Mouse (Mus musculus): ENCODE measurements around the gene Spata32. TPM values are rescaled to one million over a fixed set of nuclear protein-coding genes. Genes with fewer than 3 reads are reported as not detected.

Spata32 gene
- 0.59 and 0.74 TPM in 2 replicates for polyA plus RNA-seq (2012; rRNA removed)

- DNase-seq (ENCODE audit: low read depth), result no peak
These were observed at the start of gene Spata32 for GRCm38 (mm10) chr11:103217790-103218516. TSS of gene Spata32 (minus strand) at chr11:103218432.

- DNase-seq (ENCODE audit: low read depth), result peak; percentile 89
These were observed 49.4 kb upstream of the Spata32 start, which contains the start of gene Map3k14 for GRCm38 (mm10) chr11:103267346-103268219. TSS of gene Map3k14 (minus strand) at chr11:103267472.

- no peak for DNase-seq (ENCODE audit: low read depth)
These were observed 48.6 kb upstream of the Spata32 start for GRCm38 (mm10) chr11:103266729-103267345.

- no peak for DNase-seq (ENCODE audit: low read depth)
These were observed 47.6 kb upstream of the Spata32 start for GRCm38 (mm10) chr11:103265856-103266255.

- DNase-seq (ENCODE audit: low read depth), result no peak
These were observed 47.0 kb upstream of the Spata32 start for GRCm38 (mm10) chr11:103265211-103265610.

- DNase-seq (ENCODE audit: low read depth), result no peak
These were observed 46.3 kb upstream of the Spata32 start for GRCm38 (mm10) chr11:103264427-103265005.

GRCm38 (mm10) chr11:103263551-103263950 is 45.3 kb upstream of the Spata32 start:
- no peak for DNase-seq (ENCODE audit: low read depth)

GRCm38 (mm10) chr11:103262412-103263267 is 44.4 kb upstream of the Spata32 start:
- DNase-seq (ENCODE audit: low read depth), result no peak

- DNase-seq (ENCODE audit: low read depth), result no peak
These were observed 43.6 kb upstream of the Spata32 start for GRCm38 (mm10) chr11:103261671-103262411.

GRCm38 (mm10) chr11:103260515-103261192 is 42.4 kb upstream of the Spata32 start:
- no peak for DNase-seq (ENCODE audit: low read depth)

GRCm38 (mm10) chr11:103260034-103260433 is 41.8 kb upstream of the Spata32 start:
- no peak for DNase-seq (ENCODE audit: low read depth)

- peak; percentile 79 for DNase-seq (ENCODE audit: low read depth)
These were observed 39.8 kb upstream of the Spata32 start for GRCm38 (mm10) chr11:103257938-103258481.

GRCm38 (mm10) chr11:103253605-103254004 is 35.4 kb upstream of the Spata32 start:
- no peak for DNase-seq (ENCODE audit: low read depth)

- DNase-seq (ENCODE audit: low read depth), result no peak
These were observed 34.1 kb upstream of the Spata32 start for GRCm38 (mm10) chr11:103252380-103252779.

- DNase-seq (ENCODE audit: low read depth), result no peak
These were observed 32.1 kb upstream of the Spata32 start for GRCm38 (mm10) chr11:103250324-103250723.

- DNase-seq (ENCODE audit: low read depth), result no peak
These were observed 31.3 kb upstream of the Spata32 start for GRCm38 (mm10) chr11:103249509-103249908.

GRCm38 (mm10) chr11:103248837-103249236 is 30.6 kb upstream of the Spata32 start:
- no peak for DNase-seq (ENCODE audit: low read depth)

- no peak for DNase-seq (ENCODE audit: low read depth)
These were observed 29.4 kb upstream of the Spata32 start for GRCm38 (mm10) chr11:103247504-103248177.
